Comparison of ENCODE assay signal across 20 mouse cellular contexts in genomic region chr7:83734671-83735082, GRCm38 (mm10). TPM values are rescaled to one million over a fixed set of nuclear protein-coding genes. Genes with fewer than 3 reads are reported as not detected.
DNase-seq lines count a peak whose midpoint lies in the region; ATAC-seq and TF ChIP-seq lines count a peak whose summit lies in the region.
"Had no signal": no experiment of that assay in that cellular context is flagged by ENCODE, and none has a peak within 500 bp of the region (broad histone marks: within the 10 kb centered on the region; RNA-seq: fewer than 3 reads in every experiment).

No protein-coding gene starts in this region.

- H3K9me3 ChIP-seq in intestine, embryonic 14.5 days (ENCODE audit: control insufficient read depth, low read length), result no peaks in the 10 kb centered on the region
- no peaks in the 10 kb centered on the region for H3K9me3 ChIP-seq in intestine, postnatal 0 days (ENCODE audit: control insufficient read depth)
- H3K9me3 ChIP-seq: embryonic facial prominence, embryonic 15.5 days; forebrain, embryonic 12.5 days; hindbrain, embryonic 13.5 days; intestine, embryonic 15.5 days had no signal

- H3K4me1 ChIP-seq in intestine, embryonic 14.5 days (replicated peaks; ENCODE audit: control insufficient read depth, insufficient read depth, low read length), result 0 out of 2 replicates have a peak, but pooled peaks cover 4% of the 10 kb centered on the region
- no peaks in the 10 kb centered on the region for H3K4me1 ChIP-seq in intestine, postnatal 0 days (replicated peaks; ENCODE audit: control insufficient read depth, insufficient read depth, low read length)
- H3K4me1 ChIP-seq: forebrain, embryonic 12.5 days had no signal

- no peaks in the 10 kb centered on the region for H3K36me3 ChIP-seq in intestine, embryonic 14.5 days (ENCODE audit: control insufficient read depth, insufficient read depth, low read length)
- no peaks in the 10 kb centered on the region for H3K36me3 ChIP-seq in intestine, postnatal 0 days (ENCODE audit: control insufficient read depth, insufficient read depth)
- H3K36me3 ChIP-seq: embryonic facial prominence, embryonic 15.5 days; forebrain, embryonic 12.5 days; hindbrain, embryonic 13.5 days; intestine, embryonic 15.5 days had no signal

- no peak overlapping the region for H3K4me2 ChIP-seq in intestine, embryonic 14.5 days (ENCODE audit: low read length)
- H3K4me2 ChIP-seq in intestine, postnatal 0 days (replicated peaks; ENCODE audit: low read depth), result no peak overlapping the region
- H3K4me2 ChIP-seq: embryonic facial prominence, embryonic 15.5 days; forebrain, embryonic 12.5 days; hindbrain, embryonic 13.5 days; intestine, embryonic 15.5 days had no signal

- no peak for TF ChIP-seq CTCF in intestine, postnatal 0 days (IDR thresholded peaks at IDR 0.05; ENCODE audit: low read depth)

- DNase-seq in cerebellum, adult 11-12 months, result peak; percentile 67
- no peak for DNase-seq in cerebellum, adult 11 months
- peak; percentile 9 for DNase-seq in intestine, embryonic 14.5 days (ENCODE audit: low spot score)
- peak; percentile 72 for DNase-seq in cerebellum, adult 9-10 months
- peak; percentile 47 to 56 for DNase-seq in cerebellum, postnatal 36 days
- DNase-seq in adrenal gland, postnatal 4 days (ENCODE audit: low spot score in 2 of 2), result no peak
- DNase-seq: adrenal gland, postnatal 14 days; embryo, embryonic 11 days; gastrocnemius, postnatal 14 days; heart, postnatal 10 days; kidney, adult 8-10 months had no signal

- no peak overlapping the region for H3K9ac ChIP-seq in intestine, embryonic 14.5 days (ENCODE audit: low read length)
- no peak overlapping the region for H3K9ac ChIP-seq in intestine, postnatal 0 days (ENCODE audit: low read depth, low read length)
- H3K9ac ChIP-seq: embryonic facial prominence, embryonic 15.5 days; forebrain, embryonic 12.5 days; hindbrain, embryonic 13.5 days; intestine, embryonic 15.5 days had no signal

- H3K27ac ChIP-seq in intestine, embryonic 14.5 days (ENCODE audit: low read depth), result no peak overlapping the region
- no peak overlapping the region for H3K27ac ChIP-seq in intestine, postnatal 0 days (ENCODE audit: low read depth, low read length)
- H3K27ac ChIP-seq: embryonic facial prominence, embryonic 15.5 days; forebrain, embryonic 12.5 days; hindbrain, embryonic 13.5 days; hindbrain, postnatal 0 days; intestine, embryonic 15.5 days had no signal

- WGBS in intestine, embryonic 14.5 days, result 74% methylated on average over 6 of the region's 6 CpGs
- 70% methylated on average over 6 of the region's 6 CpGs for WGBS in intestine, postnatal 0 days

- no peak overlapping the region for H3K4me3 ChIP-seq in intestine, embryonic 14.5 days (ENCODE audit: low read depth, low read length)
- no peak overlapping the region for H3K4me3 ChIP-seq in intestine, postnatal 0 days (ENCODE audit: low read depth, low read length)
- H3K4me3 ChIP-seq: embryonic facial prominence, embryonic 15.5 days; forebrain, embryonic 12.5 days; hindbrain, embryonic 13.5 days; intestine, embryonic 15.5 days had no signal

- H3K27me3 ChIP-seq in intestine, embryonic 14.5 days (replicated peaks; ENCODE audit: control insufficient read depth, insufficient read depth, low read length), result no peaks in the 10 kb centered on the region
- H3K27me3 ChIP-seq in intestine, postnatal 0 days (replicated peaks; ENCODE audit: control insufficient read depth, insufficient read depth, low read length), result no peaks in the 10 kb centered on the region
- H3K27me3 ChIP-seq: embryonic facial prominence, embryonic 15.5 days; forebrain, embryonic 12.5 days; hindbrain, embryonic 13.5 days; intestine, embryonic 15.5 days had no signal

- no peak for ATAC-seq in intestine, embryonic 14.5 days (replicated peaks; ENCODE audit: low FRiP score, low TSS enrichment, low read depth)
- no peak for ATAC-seq in intestine, postnatal 0 days
- no peak for ATAC-seq in erythroblast, adult 5-6 weeks (replicated peaks; ENCODE audit: low FRiP score, poor library complexity, severe bottlenecking)
- ATAC-seq: forebrain, embryonic 16.5 days; intestine, embryonic 15.5 days had no signal

RNA-seq across cellular contexts. Expression of gene Il16, which starts 10.8 kb away (rescaled TPM):
- polyA plus RNA-seq in intestine, embryonic 14.5 days (2014; fragmentation: Nextera tagmentation; extraction: Ambion mirVana), result 3.4 and 3.7 TPM in 2 replicates
- polyA plus RNA-seq in intestine, postnatal 0 days (2015; fragmentation: Nextera tagmentation; extraction: Ambion mirVana), result 2.5 and 2.9 TPM in 2 replicates
- 11.1 and 14.0 TPM in 2 replicates for total RNA-seq in erythroblast, adult 5-6 weeks (2015; ENCODE audit: low replicate concordance)
- 24.1 and 27.3 TPM in 2 replicates for total RNA-seq in erythroblast, adult 5-6 weeks (2017; ENCODE audit: low replicate concordance)
- total RNA-seq in adrenal gland, postnatal 4 days (2021), result 1 to 10 TPM; 8.5 to 8.8 TPM
- polyA plus RNA-seq: C2C12 had no signal

Comparison
In these comparisons a context has a peak if more than half of its experiments do, and no peak if none do; other contexts are left out.
1. DNase-seq: peak in cerebellum, adult 11-12 months (single experiment), intestine, embryonic 14.5 days (single experiment), cerebellum, adult 9-10 months (single experiment) and cerebellum, postnatal 36 days (2 of 2); none in cerebellum, adult 11 months (single experiment) and adrenal gland, postnatal 4 days (0 of 2).